Mouse (Mus musculus): Measurements from ENCODE around the gene Btnl10. TPM values are rescaled to one million over a fixed set of nuclear protein-coding genes. Genes with fewer than 3 reads are reported as not detected.

Btnl10 gene
- polyA plus RNA-seq, 1 experiment from 2014 or later, result 0.09 TPM

- H3K4me2 ChIP-seq (ENCODE audit: low read length), result no peak overlapping the region
- no peak overlapping the region for H3K27ac ChIP-seq (replicated peaks; ENCODE audit: low read depth, low read length)
- no peaks in the 10 kb centered on the region for H3K9me3 ChIP-seq (ENCODE audit: control insufficient read depth, low read length)
- no peak overlapping the region for H3K9ac ChIP-seq (replicated peaks; ENCODE audit: low read length)
- no peak overlapping the region for H3K4me3 ChIP-seq (replicated peaks; ENCODE audit: low read depth, low read length)
- ATAC-seq (ENCODE audit: low FRiP score, low TSS enrichment) (no peak), DNase-seq (no peak)
- WGBS, result 84% methylated on average over 2 of the region's 3 CpGs
- no peaks in the 10 kb centered on the region for H3K27me3 ChIP-seq (ENCODE audit: control insufficient read depth, insufficient read depth, low read length)
- H3K36me3 ChIP-seq (ENCODE audit: control insufficient read depth, insufficient read depth, low read length), result peaks cover 11% of the 10 kb centered on the region
- 0 out of 2 replicates have a peak, but pooled peaks cover 5% of the 10 kb centered on the region for H3K4me1 ChIP-seq (ENCODE audit: control insufficient read depth, insufficient read depth, low read length)
Observed at GRCm38 (mm10) chr11:58926651-58927050, 8.9 kb downstream of the Btnl10 start.

GRCm38 (mm10) chr11:58927053-58927452 is 9.3 kb downstream of the Btnl10 start:
- Histone ChIP-seq H3K4me1 (ENCODE audit: control insufficient read depth, insufficient read depth, low read length) (0 out of 2 replicates have a peak, but pooled peaks cover 5% of the 10 kb centered on the region), H3K27ac (replicated peaks; ENCODE audit: low read depth, low read length) (no peak overlapping the region), H3K27me3 (ENCODE audit: control insufficient read depth, insufficient read depth, low read length) (no peaks in the 10 kb centered on the region), H3K4me2 (ENCODE audit: low read length) (no peak overlapping the region), H3K36me3 (ENCODE audit: control insufficient read depth, insufficient read depth, low read length) (peaks cover 15% of the 10 kb centered on the region), H3K9ac (replicated peaks; ENCODE audit: low read length) (no peak overlapping the region), H3K9me3 (ENCODE audit: control insufficient read depth, low read length) (no peaks in the 10 kb centered on the region), H3K4me3 (replicated peaks; ENCODE audit: low read depth, low read length) (no peak overlapping the region)
- ATAC-seq (ENCODE audit: low FRiP score, low TSS enrichment) (no peak), DNase-seq (no peak)
- WGBS, result 83% methylated on average over 2 of the region's 2 CpGs

GRCm38 (mm10) chr11:58927790-58928651 is 10.3 kb downstream of the Btnl10 start:
- Histone ChIP-seq H3K4me2 (ENCODE audit: low read length) (peak overlapping the region; percentile 34), H3K27me3 (ENCODE audit: control insufficient read depth, insufficient read depth, low read length) (no peaks in the 10 kb centered on the region), H3K36me3 (ENCODE audit: control insufficient read depth, insufficient read depth, low read length) (peaks cover 25% of the 10 kb centered on the region), H3K9ac (replicated peaks; ENCODE audit: low read length) (no peak overlapping the region), H3K4me1 (ENCODE audit: control insufficient read depth, insufficient read depth, low read length) (0 out of 2 replicates have a peak, but pooled peaks cover 5% of the 10 kb centered on the region), H3K27ac (replicated peaks; ENCODE audit: low read depth, low read length) (peak overlapping the region; percentile 49), H3K4me3 (replicated peaks; ENCODE audit: low read depth, low read length) (no peak overlapping the region), H3K9me3 (ENCODE audit: control insufficient read depth, low read length) (no peaks in the 10 kb centered on the region)
- 33% methylated on average over 20 of the region's 20 CpGs for WGBS
- ATAC-seq (ENCODE audit: low FRiP score, low TSS enrichment) (peak; percentile 71; the same call in 1 of the 2 replicates), DNase-seq (peak; percentile 86)

- ATAC-seq (ENCODE audit: low FRiP score, low TSS enrichment), result no peak
- Histone ChIP-seq H3K27ac (replicated peaks; ENCODE audit: low read depth, low read length) (no peak overlapping the region), H3K9me3 (ENCODE audit: control insufficient read depth, low read length) (no peaks in the 10 kb centered on the region), H3K36me3 (ENCODE audit: control insufficient read depth, insufficient read depth, low read length) (peaks cover 36% of the 10 kb centered on the region), H3K4me3 (replicated peaks; ENCODE audit: low read depth, low read length) (no peak overlapping the region), H3K27me3 (ENCODE audit: control insufficient read depth, insufficient read depth, low read length) (no peaks in the 10 kb centered on the region), H3K4me1 (ENCODE audit: control insufficient read depth, insufficient read depth, low read length) (0 out of 2 replicates have a peak, but pooled peaks cover 5% of the 10 kb centered on the region), H3K4me2 (ENCODE audit: low read length) (no peak overlapping the region), H3K9ac (replicated peaks; ENCODE audit: low read length) (no peak overlapping the region)
- 83% methylated on average over 4 of the region's 4 CpGs for WGBS
- DNase-seq, result no peak
Observed at GRCm38 (mm10) chr11:58929055-58929454, 11.3 kb downstream of the Btnl10 start.

- Histone ChIP-seq H3K27me3 (ENCODE audit: control insufficient read depth, insufficient read depth, low read length) (no peaks in the 10 kb centered on the region), H3K36me3 (ENCODE audit: control insufficient read depth, insufficient read depth, low read length) (peaks cover 41% of the 10 kb centered on the region), H3K27ac (replicated peaks; ENCODE audit: low read depth, low read length) (no peak overlapping the region), H3K4me2 (ENCODE audit: low read length) (no peak overlapping the region), H3K9ac (replicated peaks; ENCODE audit: low read length) (no peak overlapping the region), H3K4me1 (ENCODE audit: control insufficient read depth, insufficient read depth, low read length) (0 out of 2 replicates have a peak, but pooled peaks cover 5% of the 10 kb centered on the region), H3K9me3 (ENCODE audit: control insufficient read depth, low read length) (no peaks in the 10 kb centered on the region), H3K4me3 (replicated peaks; ENCODE audit: low read depth, low read length) (no peak overlapping the region)
- 63% methylated on average over 3 of the region's 3 CpGs for WGBS
- DNase-seq (no peak), ATAC-seq (ENCODE audit: low FRiP score, low TSS enrichment) (no peak)
Observed at GRCm38 (mm10) chr11:58929641-58930040, 11.9 kb downstream of the Btnl10 start.

GRCm38 (mm10) chr11:58930254-58930653 is 12.5 kb downstream of the Btnl10 start:
- H3K27me3 ChIP-seq (ENCODE audit: control insufficient read depth, insufficient read depth, low read length), result no peaks in the 10 kb centered on the region
- no peak overlapping the region for H3K9ac ChIP-seq (replicated peaks; ENCODE audit: low read length)
- H3K9me3 ChIP-seq (ENCODE audit: control insufficient read depth, low read length), result no peaks in the 10 kb centered on the region
- ATAC-seq (ENCODE audit: low FRiP score, low TSS enrichment) (no peak), DNase-seq (no peak)
- H3K4me2 ChIP-seq (ENCODE audit: low read length), result no peak overlapping the region
- H3K27ac ChIP-seq (replicated peaks; ENCODE audit: low read depth, low read length), result no peak overlapping the region
- H3K4me3 ChIP-seq (replicated peaks; ENCODE audit: low read depth, low read length), result no peak overlapping the region
- peaks cover 48% of the 10 kb centered on the region for H3K36me3 ChIP-seq (ENCODE audit: control insufficient read depth, insufficient read depth, low read length)
- 88% methylated on average over 3 of the region's 3 CpGs for WGBS
- H3K4me1 ChIP-seq (ENCODE audit: control insufficient read depth, insufficient read depth, low read length), result 0 out of 2 replicates have a peak, but pooled peaks cover 5% of the 10 kb centered on the region

- WGBS, result 85% methylated on average over 4 of the region's 4 CpGs
- H3K4me3 ChIP-seq (replicated peaks; ENCODE audit: low read depth, low read length), result no peak overlapping the region
- no peak overlapping the region for H3K4me2 ChIP-seq (ENCODE audit: low read length)
- H3K9ac ChIP-seq (replicated peaks; ENCODE audit: low read length), result no peak overlapping the region
- no peaks in the 10 kb centered on the region for H3K9me3 ChIP-seq (ENCODE audit: control insufficient read depth, low read length)
- H3K4me1 ChIP-seq (ENCODE audit: control insufficient read depth, insufficient read depth, low read length), result 0 out of 2 replicates have a peak, but pooled peaks cover 7% of the 10 kb centered on the region
- H3K27ac ChIP-seq (replicated peaks; ENCODE audit: low read depth, low read length), result no peak overlapping the region
- H3K27me3 ChIP-seq (ENCODE audit: control insufficient read depth, insufficient read depth, low read length), result no peaks in the 10 kb centered on the region
- H3K36me3 ChIP-seq (ENCODE audit: control insufficient read depth, insufficient read depth, low read length), result peaks cover 60% of the 10 kb centered on the region
- DNase-seq (no peak), ATAC-seq (ENCODE audit: low FRiP score, low TSS enrichment) (no peak)
Observed at GRCm38 (mm10) chr11:58931576-58931975, 13.9 kb downstream of the Btnl10 start.

GRCm38 (mm10) chr11:58937909-58938308 is 20.2 kb downstream of the Btnl10 start:
- Histone ChIP-seq H3K36me3 (ENCODE audit: control insufficient read depth, insufficient read depth, low read length) (peaks cover 38% of the 10 kb centered on the region), H3K4me2 (ENCODE audit: low read length) (peak overlapping the region; percentile 75), H3K27ac (replicated peaks; ENCODE audit: low read depth, low read length) (peak overlapping the region; percentile 94), H3K4me1 (ENCODE audit: control insufficient read depth, insufficient read depth, low read length) (peaks cover 20% of the 10 kb centered on the region), H3K9me3 (ENCODE audit: control insufficient read depth, low read length) (no peaks in the 10 kb centered on the region), H3K27me3 (ENCODE audit: control insufficient read depth, insufficient read depth, low read length) (no peaks in the 10 kb centered on the region), H3K9ac (replicated peaks; ENCODE audit: low read length) (peak overlapping the region; percentile 97), H3K4me3 (replicated peaks; ENCODE audit: low read depth, low read length) (peak overlapping the region; percentile 83)
- DNase-seq, result peak; percentile 57
- WGBS, result under 1% methylated on average over 13 of the region's 13 CpGs
- no peak for ATAC-seq (ENCODE audit: low FRiP score, low TSS enrichment)

Measured in midbrain, embryonic 14.5 days (tissue).